Mouse (Mus musculus): ENCODE measurements around the gene Rdh9.
"Not testable (repeated sequence)": the region's sequence is repeated elsewhere in the genome, so short reads cannot be mapped to it uniquely, and the experiment has no call there.

Rdh9 gene

GRCm38 (mm10) chr10:127759181-127760110 is 16.7 kb upstream of the Rdh9 start, which contains the start of the genes Rdh1 and Rdh16f1:
Gene Rdh1 (plus strand): TSS chr10:127759721.
Gene Rdh16f1 (plus strand): TSS chr10:127759787.
- DNase-seq = peak; percentile 1

GRCm38 (mm10) chr10:127762926-127763325 is 13.3 kb upstream of the Rdh9 start:
- peak; percentile 1 for DNase-seq

- peak; percentile 67 for DNase-seq
Measured at GRCm38 (mm10) chr10:127763914-127764680, 12.1 kb upstream of the Rdh9 start.

GRCm38 (mm10) chr10:127766564-127766963 is 9.6 kb upstream of the Rdh9 start:
- peak; percentile 1 for DNase-seq

GRCm38 (mm10) chr10:127782321-127782720 is 6.1 kb downstream of the Rdh9 start:
- not testable (repeated sequence) for DNase-seq

- not testable (repeated sequence) for DNase-seq
Measured at GRCm38 (mm10) chr10:127785411-127785810, 9.2 kb downstream of the Rdh9 start.

- DNase-seq = peak; percentile 55
Measured at GRCm38 (mm10) chr10:127799295-127799694, 23.1 kb downstream of the Rdh9 start.

- peak; percentile 73 for DNase-seq
Measured at GRCm38 (mm10) chr10:127800891-127801290, 24.7 kb downstream of the Rdh9 start, which contains the start of gene Rdh16. Gene Rdh16 (plus strand): TSS chr10:127801152.

- peak; percentile 38 for DNase-seq
Measured at GRCm38 (mm10) chr10:127801612-127802011, 25.4 kb downstream of the Rdh9 start.

- DNase-seq = no peak
Measured at GRCm38 (mm10) chr10:127802236-127802635, 26.1 kb downstream of the Rdh9 start.

GRCm38 (mm10) chr10:127804416-127804815 is 28.2 kb downstream of the Rdh9 start:
- DNase-seq = peak; percentile 63

- DNase-seq = no peak
Measured at GRCm38 (mm10) chr10:127815888-127816287, 39.7 kb downstream of the Rdh9 start.

- not testable (repeated sequence) for DNase-seq
Measured at GRCm38 (mm10) chr10:127817268-127817910, 41.2 kb downstream of the Rdh9 start.

GRCm38 (mm10) chr10:127821806-127822205 is 45.6 kb downstream of the Rdh9 start:
- not testable (repeated sequence) for DNase-seq

GRCm38 (mm10) chr10:127825386-127825785 is 49.2 kb downstream of the Rdh9 start:
- no peak for DNase-seq

GRCm38 (mm10) chr10:127829121-127829520 is 52.9 kb downstream of the Rdh9 start:
- DNase-seq = no peak

- DNase-seq = not testable (repeated sequence)
Measured at GRCm38 (mm10) chr10:127834186-127834585, 58.0 kb downstream of the Rdh9 start.

- peak; percentile 47 for DNase-seq
Measured at GRCm38 (mm10) chr10:127835292-127835691, 59.1 kb downstream of the Rdh9 start.

GRCm38 (mm10) chr10:127837793-127838192 is 61.6 kb downstream of the Rdh9 start:
- DNase-seq = peak; percentile 62

GRCm38 (mm10) chr10:127838539-127838938 is 62.4 kb downstream of the Rdh9 start:
- no peak for DNase-seq

- no peak for DNase-seq
Measured at GRCm38 (mm10) chr10:127840776-127841175, 64.6 kb downstream of the Rdh9 start.
